Mouse (Mus musculus) myocyte (in vitro differentiated cells): Measurements from ENCODE around the gene Srsf1. TPM values are rescaled to one million over a fixed set of nuclear protein-coding genes. Genes with fewer than 3 reads are reported as not detected.

Experiments used
- H3K27me3 ChIP-seq: one replicate; pipeline ENCODE4 v1.6.1; 2011; ENCODE audit not compliant: control insufficient read depth, insufficient read depth, insufficient read length
- H3K36me3 ChIP-seq: one replicate; pipeline ENCODE4 v1.6.1; 2011; ENCODE audit not compliant: control insufficient read depth, insufficient read depth
- H3K4me2 ChIP-seq: one replicate; pipeline ENCODE4 v1.6.1; 2011; ENCODE audit warnings: low read depth, control low read depth
- H3K4me3 ChIP-seq: one replicate; pipeline ENCODE4 v1.5.1; 2011; ENCODE audit warnings: mild to moderate bottlenecking, control low read depth, moderate library complexity
- H3K79me2 ChIP-seq: one replicate; pipeline ENCODE4 v1.6.1; 2011; ENCODE audit not compliant: control insufficient read depth, insufficient read depth
- H3ac ChIP-seq: one replicate; pipeline ENCODE4 v1.6.1; 2011; ENCODE audit not compliant: control insufficient read depth, insufficient read length
- CEBPB ChIP-seq: IDR thresholded peaks from 2 replicates; pipeline ENCODE4 v1.6.1; 2011; ENCODE audit warnings: mild to moderate bottlenecking, moderate library complexity; ENCODE audit not compliant: poor library complexity, insufficient read depth, severe bottlenecking
- E2F4 ChIP-seq: IDR thresholded peaks from one replicate; pipeline ENCODE4 v1.6.1; 2011; ENCODE audit warnings: mild to moderate bottlenecking, control low read depth, moderate library complexity; ENCODE audit not compliant: insufficient read depth
- MAX ChIP-seq: IDR thresholded peaks from one replicate; pipeline ENCODE4 v1.6.1; 2011; ENCODE audit warnings: low read depth, mild to moderate bottlenecking, control low read depth
- MYOD1 ChIP-seq, 3 experiments: IDR thresholded peaks; one replicate each; pipeline ENCODE4 v1.6.1; 2011; ENCODE audit warnings: control low read depth in 2 of 3, low read depth in 2 of 3, mild to moderate bottlenecking in 2 of 3, moderate library complexity in 1 of 3; ENCODE audit not compliant: insufficient read length in 2 of 3, control insufficient read depth in 1 of 3
- MYOG ChIP-seq, 3 experiments: IDR thresholded peaks; one replicate each; pipeline ENCODE4 v1.6.1; 2011; ENCODE audit warnings: control low read depth in 2 of 3, low read depth in 2 of 3, mild to moderate bottlenecking in 2 of 3; ENCODE audit not compliant: insufficient read length in 2 of 3, control insufficient read depth in 1 of 3, insufficient read depth in 1 of 3
- POLR2A ChIP-seq: IDR thresholded peaks from one replicate; pipeline ENCODE4 v1.6.1; 2011; ENCODE audit warnings: low read depth, mild to moderate bottlenecking, control low read depth, moderate library complexity; ENCODE audit not compliant: insufficient read length
- POLR2AphosphoS2 ChIP-seq: IDR thresholded peaks from one replicate; pipeline ENCODE4 v1.6.1; 2011; ENCODE audit warnings: low read depth, control low read depth; ENCODE audit not compliant: insufficient read length
- REST ChIP-seq: IDR thresholded peaks from one replicate; pipeline ENCODE4 v1.6.1; 2011; ENCODE audit warnings: mild to moderate bottlenecking, control low read depth, moderate library complexity; ENCODE audit not compliant: insufficient read depth, insufficient read length
- SRF ChIP-seq: IDR thresholded peaks from one replicate; pipeline ENCODE4 v1.6.1; 2011; ENCODE audit warnings: low read depth; ENCODE audit not compliant: control insufficient read depth, insufficient read length
- TCF12 ChIP-seq: IDR thresholded peaks from one replicate; pipeline ENCODE4 v1.6.1; 2011; ENCODE audit warnings: mild to moderate bottlenecking, control low read depth; ENCODE audit not compliant: poor library complexity, insufficient read depth, severe bottlenecking
- TCF3 ChIP-seq: IDR thresholded peaks from one replicate; pipeline ENCODE4 v1.6.1; 2011; ENCODE audit warnings: low read depth, control low read depth; ENCODE audit not compliant: insufficient read length
- USF1 ChIP-seq: IDR thresholded peaks from one replicate; pipeline ENCODE4 v1.6.1; 2011; ENCODE audit warnings: low read depth, mild to moderate bottlenecking, control low read depth, moderate library complexity
- polyA plus RNA-seq: library from polyadenylated mRNA; unstranded; fragments of >200 nt; fragmentation: generic; extraction: Trizol; gene quantifications from one replicate; pipeline ENCODE4 v1.2.1, GENCODE M21; 2012; ENCODE audit warnings: missing spikeins

The Srsf1 gene
- 69.9 TPM for polyA plus RNA-seq

DNA sequence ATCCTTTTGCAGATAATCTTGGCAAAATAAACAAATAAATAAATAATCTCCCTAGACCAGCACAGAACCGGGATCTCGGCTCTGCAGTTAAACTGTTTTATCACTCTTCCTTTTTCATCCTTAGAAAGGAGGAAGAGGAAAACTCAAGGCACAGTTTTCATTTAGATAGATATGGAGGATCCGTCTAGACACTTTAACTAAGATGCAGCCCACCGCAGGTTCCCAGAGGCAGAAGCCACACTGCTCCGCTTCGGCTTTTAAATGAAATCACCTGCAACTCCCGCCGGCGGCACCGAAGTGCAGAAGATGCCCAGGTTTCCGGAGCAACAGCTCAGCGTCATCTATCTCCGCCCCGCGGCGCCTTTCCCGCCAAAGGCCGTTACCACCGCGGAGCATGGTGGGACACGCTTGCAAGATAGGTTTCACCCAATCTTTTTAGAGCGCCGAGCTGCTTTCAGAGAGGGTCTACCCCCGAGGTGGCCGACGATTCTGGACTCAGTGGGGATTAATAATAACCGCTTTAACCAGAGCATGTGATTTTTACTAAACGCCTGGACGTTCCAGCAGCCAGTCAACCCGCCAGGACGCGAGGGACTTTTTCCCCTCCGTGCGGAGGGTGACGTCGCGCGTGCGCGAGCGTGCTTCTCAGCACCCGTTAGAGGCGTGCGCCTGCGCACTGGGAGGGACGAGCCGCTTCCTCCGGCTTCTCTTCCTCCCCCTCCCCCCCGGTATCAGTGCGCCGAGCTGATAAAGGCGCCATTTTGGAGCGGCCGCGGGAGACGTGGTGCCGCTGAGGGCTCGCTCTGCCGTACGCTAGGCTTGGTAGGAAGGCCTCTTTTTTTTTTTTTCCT, at the start of gene Srsf1:
Srsf1 (plus strand) TSS at position 430 of the 851 bp plus-strand sequence.
- peaks cover 52% of the 10 kb centered on the region for H3K79me2 ChIP-seq
- peak within 1 kb of the TSS; percentile 99 for H3ac ChIP-seq
- H3K27me3 ChIP-seq = no peaks in the 10 kb centered on the region
- H3K4me2 ChIP-seq = peak within 1 kb of the TSS; percentile 72
- H3K36me3 ChIP-seq = peaks cover 32% of the 10 kb centered on the region
- peak within 1 kb of the TSS; percentile 91 for H3K4me3 ChIP-seq
- TF ChIP-seq MYOG (IDR thresholded peaks at IDR 0.05; ENCODE audit: control insufficient read depth in 1 of 3, insufficient read depth in 1 of 3, insufficient read length in 2 of 3, low read depth in 2 of 3) (peak in 1 of 3 experiments; percentile 34), E2F4 (peak; percentile 89), REST (no peak), TCF3 (no peak), POLR2A (peak; percentile 78), SRF (peak; percentile 21), POLR2AphosphoS2 (peak; percentile 75), CEBPB (peak; percentile 61; the same call in 1 of the 2 replicates), MYOD1 (IDR thresholded peaks at IDR 0.05; ENCODE audit: control insufficient read depth in 1 of 3, insufficient read length in 2 of 3, low read depth in 2 of 3) (no peak), TCF12 (no peak), MAX (peak; percentile 6), USF1 (no peak)

GRCm38 (mm10) chr11:87999751-88000150, 47.4 kb upstream of the Srsf1 start:
- Histone ChIP-seq H3K27me3 (no peaks in the 10 kb centered on the region), H3K4me3 (no peak overlapping the region), H3K79me2 (no peaks in the 10 kb centered on the region), H3K36me3 (no peaks in the 10 kb centered on the region), H3K4me2 (no peak overlapping the region), H3ac (no peak overlapping the region)
- TF ChIP-seq MYOD1 (IDR thresholded peaks at IDR 0.05; ENCODE audit: control insufficient read depth in 1 of 3, insufficient read length in 2 of 3, low read depth in 2 of 3) = no peak
- TF ChIP-seq MYOG (IDR thresholded peaks at IDR 0.05; ENCODE audit: control insufficient read depth in 1 of 3, insufficient read depth in 1 of 3, insufficient read length in 2 of 3, low read depth in 2 of 3) = no peak
- no peak for TF ChIP-seq CEBPB
- no peak for TF ChIP-seq POLR2AphosphoS2
- no peak for TF ChIP-seq MAX
- no peak for TF ChIP-seq E2F4
- TF ChIP-seq TCF3 = no peak
- no peak for TF ChIP-seq POLR2A
- TF ChIP-seq USF1 = no peak

GRCm38 (mm10) chr11:88002738-88003137, 44.4 kb upstream of the Srsf1 start:
- H3K4me3 ChIP-seq = no peak overlapping the region

GRCm38 (mm10) chr11:88004123-88004522, 43.0 kb upstream of the Srsf1 start:
- Histone ChIP-seq H3ac (no peak overlapping the region), H3K79me2 (no peaks in the 10 kb centered on the region), H3K36me3 (no peaks in the 10 kb centered on the region), H3K4me3 (no peak overlapping the region), H3K4me2 (no peak overlapping the region), H3K27me3 (peaks cover 1% of the 10 kb centered on the region)
- TF ChIP-seq SRF (no peak), POLR2AphosphoS2 (no peak), POLR2A (no peak), REST (no peak), CEBPB (no peak), MYOG (IDR thresholded peaks at IDR 0.05; ENCODE audit: control insufficient read depth in 1 of 3, insufficient read depth in 1 of 3, insufficient read length in 2 of 3, low read depth in 2 of 3) (no peak), MAX (no peak), USF1 (no peak), MYOD1 (IDR thresholded peaks at IDR 0.05; ENCODE audit: control insufficient read depth in 1 of 3, insufficient read length in 2 of 3, low read depth in 2 of 3) (no peak), TCF12 (no peak), TCF3 (no peak), E2F4 (no peak)

More at GRCm38 (mm10) chr11:88002738-88003137, 44.4 kb upstream of the Srsf1 start:
- Histone ChIP-seq H3K79me2 (no peaks in the 10 kb centered on the region), H3K4me2 (no peak overlapping the region), H3K27me3 (no peaks in the 10 kb centered on the region), H3ac (no peak overlapping the region), H3K36me3 (no peaks in the 10 kb centered on the region)
- TF ChIP-seq MYOD1 (IDR thresholded peaks at IDR 0.05; ENCODE audit: control insufficient read depth in 1 of 3, insufficient read length in 2 of 3, low read depth in 2 of 3) (no peak), TCF3 (no peak), POLR2AphosphoS2 (no peak), MYOG (IDR thresholded peaks at IDR 0.05; ENCODE audit: control insufficient read depth in 1 of 3, insufficient read depth in 1 of 3, insufficient read length in 2 of 3, low read depth in 2 of 3) (no peak), CEBPB (no peak)

DNA sequence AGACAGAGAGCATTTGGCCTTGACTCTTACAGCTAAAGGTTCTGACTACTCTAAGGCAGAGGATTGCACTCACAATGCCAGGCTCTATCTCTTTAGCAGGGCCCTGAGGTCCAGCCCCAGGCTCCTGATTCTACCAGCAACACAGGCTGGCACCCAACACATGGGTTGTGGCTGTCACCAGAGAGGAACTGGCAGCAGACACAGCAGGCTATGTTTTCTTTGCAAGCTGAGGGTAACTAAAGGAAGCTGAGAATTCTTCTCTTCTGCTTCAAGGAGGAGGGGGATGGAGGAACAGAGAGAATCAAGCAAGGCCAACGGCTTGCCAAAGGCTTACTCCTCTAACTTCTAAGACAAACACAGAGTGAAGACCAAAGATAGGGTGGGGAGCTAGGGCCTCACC, 38.5 kb upstream of the Srsf1 start:
- Histone ChIP-seq H3ac (no peak overlapping the region), H3K4me3 (no peak overlapping the region), H3K4me2 (no peak overlapping the region), H3K36me3 (no peaks in the 10 kb centered on the region), H3K79me2 (no peaks in the 10 kb centered on the region), H3K27me3 (peaks cover 20% of the 10 kb centered on the region)
- TF ChIP-seq SRF (no peak), MYOD1 (IDR thresholded peaks at IDR 0.05; ENCODE audit: control insufficient read depth in 1 of 3, insufficient read length in 2 of 3, low read depth in 2 of 3) (no peak), USF1 (no peak), TCF3 (no peak), TCF12 (no peak), REST (no peak), MYOG (IDR thresholded peaks at IDR 0.05; ENCODE audit: control insufficient read depth in 1 of 3, insufficient read depth in 1 of 3, insufficient read length in 2 of 3, low read depth in 2 of 3) (no peak)
